Mouse (Mus musculus) v-Abl transformed pro-B cells (cell line): ENCODE measurements around the gene Cacna1i.

Source experiments
- in situ Hi-C, 2 experiments: fragments of 400-800 bp; cut with MboI; formaldehyde crosslinking; loops; one replicate each; pipeline ENCODE4 v1.15.1; 2025; ENCODE audit not compliant: unreplicated experiment in 2 of 2

Cacna1i gene

DNA sequence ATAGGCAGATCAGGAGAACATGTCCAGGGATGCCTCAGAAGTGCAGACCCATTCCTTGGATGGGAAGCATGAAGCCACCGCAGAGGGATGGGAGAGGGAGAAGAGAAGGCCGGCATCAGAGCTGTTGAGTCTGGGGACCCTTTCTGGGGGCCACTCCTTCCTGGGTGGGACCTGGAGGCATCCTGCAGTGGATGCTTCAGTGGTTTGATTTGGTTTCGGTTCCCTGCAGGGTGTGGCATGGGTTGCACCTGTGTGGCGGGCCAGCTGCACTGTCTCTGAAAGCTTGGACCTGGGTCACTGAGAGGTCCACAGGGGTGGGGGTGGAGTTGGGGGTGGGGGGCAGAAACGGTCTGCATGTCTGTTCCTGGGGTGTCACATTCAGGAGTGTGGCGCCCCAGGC, 32.9 kb downstream of the Cacna1i start:
- in situ Hi-C loops, result no loop called here

DNA sequence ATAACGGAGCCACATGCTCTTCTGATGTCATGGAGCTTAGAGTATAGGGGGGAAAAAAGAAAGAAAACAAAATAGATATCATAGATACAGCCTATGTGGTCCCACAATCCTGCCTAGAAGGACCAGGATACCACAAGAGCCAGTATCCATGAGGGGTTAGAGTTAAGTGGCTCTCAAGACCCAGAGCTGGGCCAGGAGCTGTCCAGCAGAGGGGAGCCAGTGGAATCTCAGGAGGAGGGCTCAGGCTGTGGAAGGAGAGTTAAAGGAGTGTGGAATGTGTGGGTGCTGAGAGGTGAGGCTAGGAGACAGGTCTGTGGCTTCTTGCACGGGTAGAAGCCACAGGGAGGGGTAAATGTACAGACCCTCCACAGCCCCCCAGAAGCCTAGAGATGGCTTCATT, 38.2 kb downstream of the Cacna1i start:
- in situ Hi-C loops, result no loop called here

DNA sequence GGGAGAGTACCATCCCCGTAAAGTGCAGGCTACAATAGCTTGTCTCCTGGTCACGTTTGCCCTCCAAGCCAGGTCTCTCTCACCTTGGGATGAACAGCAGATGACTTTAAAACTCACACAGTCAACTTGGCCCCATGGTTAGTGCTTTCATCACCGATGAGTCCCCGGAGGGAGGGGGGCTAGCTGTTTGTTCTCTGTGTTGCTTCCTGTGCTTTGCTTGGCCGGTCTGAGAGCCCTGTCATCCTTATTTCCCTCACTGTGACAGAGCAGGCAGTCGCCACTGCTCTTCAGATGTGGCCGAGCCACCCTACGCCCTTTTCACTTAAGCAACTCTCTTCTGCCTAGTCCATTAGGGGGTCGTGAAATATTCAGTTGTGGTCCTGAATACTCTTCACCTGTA, 38.7 kb downstream of the Cacna1i start:
- in situ Hi-C loops, result no loop called here

DNA sequence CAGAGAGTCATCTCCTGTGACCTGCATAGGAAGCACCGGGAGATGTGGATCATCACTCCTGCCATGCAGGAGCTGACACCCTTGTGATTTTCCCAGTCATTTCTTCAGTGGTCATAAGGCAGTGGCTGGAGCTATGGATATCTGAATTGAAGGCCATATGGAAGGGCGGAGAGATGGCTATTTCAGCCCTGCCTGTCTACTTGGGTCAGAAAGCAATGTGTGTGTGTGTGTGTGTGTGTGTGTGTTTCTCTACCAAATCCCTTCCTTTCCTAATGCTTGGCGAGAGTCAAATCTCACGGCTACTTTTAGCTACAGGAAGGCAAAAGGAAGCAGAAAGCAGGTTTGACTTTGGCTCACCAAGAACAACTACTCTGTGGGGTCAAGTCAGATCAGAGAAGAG, 39.9 kb downstream of the Cacna1i start:
- in situ Hi-C loops, result no loop called here

DNA sequence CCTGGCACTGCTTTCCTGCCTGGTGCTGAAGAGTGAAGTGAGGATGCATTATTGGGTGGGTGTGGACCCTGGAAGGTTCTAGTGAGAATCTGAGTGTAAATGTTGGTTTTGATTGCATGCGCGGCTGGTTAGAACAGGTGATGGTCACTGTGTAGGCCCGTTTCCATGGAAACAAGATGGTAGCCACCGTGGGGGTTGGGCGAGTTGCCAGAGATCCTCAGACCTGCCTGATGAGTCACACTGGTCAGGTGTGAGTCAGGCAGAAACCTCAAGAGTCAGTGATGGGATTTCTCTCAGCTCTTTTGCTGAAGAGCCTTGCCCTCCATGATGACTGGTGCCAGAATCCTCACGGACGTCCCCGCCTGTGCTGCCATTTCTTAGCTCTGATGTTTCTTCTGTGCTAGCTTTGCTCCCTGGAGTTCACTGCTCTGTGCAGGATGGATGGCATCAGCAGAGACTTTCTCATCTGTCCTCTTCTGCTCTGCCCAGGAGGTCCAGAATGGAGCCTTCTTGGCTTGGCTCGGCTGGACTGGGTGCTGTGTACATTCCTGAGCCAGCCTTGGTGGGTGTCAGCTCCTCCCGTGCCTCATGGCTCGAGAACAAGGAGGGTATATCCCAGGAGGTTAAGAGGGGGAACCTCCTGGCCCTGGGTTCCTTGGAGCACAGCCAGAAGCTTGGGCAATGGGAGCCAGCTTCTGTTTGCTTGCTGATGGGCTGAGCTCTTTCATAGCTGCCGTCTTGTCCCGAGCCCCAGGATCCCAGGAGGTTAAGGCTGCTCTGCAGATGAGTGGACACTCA, 40.9 kb downstream of the Cacna1i start:
- in situ Hi-C loops, result no loop called here

DNA sequence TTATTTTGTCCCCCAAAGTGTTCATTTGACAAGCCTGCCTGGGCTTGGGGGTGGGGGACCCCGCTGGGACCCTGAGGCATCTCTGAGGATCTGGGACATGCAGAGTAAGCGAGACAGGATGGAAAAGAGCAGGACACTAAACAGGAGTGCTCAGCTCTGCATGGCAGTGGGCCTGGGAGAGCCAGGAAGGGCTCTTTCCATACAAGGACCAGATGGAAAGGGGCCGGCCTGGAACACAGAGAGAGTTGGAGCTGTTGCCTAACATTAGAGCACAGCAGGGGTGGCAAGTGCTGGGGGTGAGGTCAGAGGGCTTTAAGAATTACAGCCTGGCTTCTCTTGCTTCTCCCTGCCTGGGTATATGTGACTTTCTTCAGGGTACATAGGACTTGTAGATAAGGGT, 43.2 kb downstream of the Cacna1i start:
- in situ Hi-C loops, result no loop called here

DNA sequence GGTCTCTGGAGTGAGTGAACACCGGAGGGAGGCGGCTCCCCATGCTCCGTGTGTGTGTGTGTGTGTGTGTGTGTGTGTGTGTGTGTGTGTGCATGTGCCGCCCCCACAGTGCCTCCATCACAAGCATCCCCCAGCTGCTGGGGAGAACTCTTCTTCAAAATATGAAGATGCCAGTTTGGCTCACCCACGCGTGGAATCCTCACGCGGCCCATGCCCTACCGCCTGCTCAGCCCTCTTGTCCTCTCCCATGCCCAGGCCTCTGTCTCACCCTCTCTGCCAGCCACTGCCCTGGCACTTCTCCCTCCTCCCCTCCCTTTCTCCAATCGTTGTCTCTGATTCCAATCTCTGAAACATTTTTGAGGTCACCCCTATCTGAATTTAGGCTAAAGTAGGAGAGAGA, 47.7 kb downstream of the Cacna1i start:
- in situ Hi-C loops, result no loop called here

DNA sequence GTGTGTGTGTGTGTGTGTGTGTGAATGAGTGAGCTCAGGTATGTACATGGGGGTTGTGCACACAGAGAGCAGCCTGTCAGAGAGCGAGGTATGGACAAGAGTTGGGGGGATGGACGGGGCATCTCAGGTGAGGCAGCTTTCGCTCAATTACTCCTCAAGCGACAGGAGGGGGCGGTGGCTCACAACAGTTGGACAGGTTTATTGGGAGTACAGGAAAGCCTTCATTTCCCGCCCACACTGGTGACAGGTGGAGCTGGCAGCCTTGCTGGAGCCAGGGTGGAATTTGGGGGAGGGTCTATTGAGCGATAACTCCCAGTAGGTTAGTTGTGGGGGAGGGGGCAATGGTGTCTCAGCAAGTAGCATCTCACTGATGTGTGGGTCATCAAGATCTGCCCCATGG, 48.2 kb downstream of the Cacna1i start:
- in situ Hi-C loops, result no loop called here

DNA sequence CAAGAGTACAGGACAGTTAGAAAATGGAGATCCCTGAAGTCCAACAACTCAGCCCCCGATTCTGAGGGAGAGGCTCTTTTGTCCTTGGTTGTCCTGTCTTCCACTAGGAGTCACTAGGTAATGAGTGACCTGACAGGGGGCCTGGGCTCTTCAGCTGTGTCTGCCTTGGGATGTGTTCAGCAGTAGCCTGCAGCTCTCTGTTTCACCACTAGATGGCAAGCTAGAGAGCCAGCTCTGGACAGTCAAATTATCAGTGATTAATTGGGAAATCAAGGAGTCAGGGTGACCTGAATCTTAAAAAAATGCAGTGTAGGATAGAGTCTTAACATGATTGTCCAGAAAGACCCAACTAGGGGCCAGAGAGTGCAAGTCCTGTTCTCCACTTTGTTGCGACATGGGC, 53.3 kb downstream of the Cacna1i start:
- in situ Hi-C loops, result loop anchor here (5.0 to 10.0 kb wide), 3 partner anchors 274 to 357 kb away; no protein-coding TSS in a partner anchor

DNA sequence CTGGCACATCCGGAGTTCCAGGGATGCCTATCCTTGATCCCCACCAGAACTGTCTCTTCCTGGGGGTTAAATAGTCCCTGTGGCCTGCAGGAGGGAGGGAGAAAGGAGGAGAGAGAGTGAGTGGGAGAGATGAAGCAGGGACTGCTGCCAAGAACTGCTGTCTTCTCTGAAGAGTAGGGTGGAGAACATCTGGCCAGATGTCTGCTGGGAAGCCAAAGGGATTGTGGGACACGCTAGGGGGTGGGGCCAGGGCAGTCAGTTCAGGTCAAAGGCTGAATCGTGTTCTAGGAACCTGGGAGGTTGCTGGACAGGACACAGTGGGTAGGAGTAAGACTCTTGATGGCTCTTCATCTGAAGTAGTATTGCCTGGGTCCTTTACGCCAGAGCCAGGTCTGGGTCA, 55.4 kb downstream of the Cacna1i start:
- in situ Hi-C loops, result loop anchor here (5.0 to 10.0 kb wide), 3 partner anchors 272 to 355 kb away; no protein-coding TSS in a partner anchor

DNA sequence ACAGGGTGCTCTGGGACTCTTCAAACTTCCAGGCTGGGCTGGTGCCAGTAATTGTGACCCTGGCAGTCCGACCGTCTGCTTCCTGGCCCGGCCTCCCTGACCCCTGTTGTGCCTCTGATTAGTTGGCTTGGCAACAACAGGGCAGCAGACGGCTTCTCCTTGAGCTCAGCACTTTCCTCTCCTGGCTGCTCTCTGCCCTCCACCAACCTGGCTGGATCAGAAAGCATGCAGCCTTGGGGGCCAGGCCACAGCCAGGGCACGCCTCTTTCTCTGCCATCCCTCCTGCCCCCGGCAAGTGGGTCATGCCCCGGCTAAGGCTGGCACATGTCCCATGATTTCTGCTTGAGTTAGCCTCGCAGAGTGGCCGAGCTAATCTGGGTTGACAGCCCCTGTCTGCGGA, 56.0 kb downstream of the Cacna1i start:
- in situ Hi-C loops, result loop anchor here (5.0 to 10.0 kb wide), 3 partner anchors 272 to 354 kb away; no protein-coding TSS in a partner anchor

DNA sequence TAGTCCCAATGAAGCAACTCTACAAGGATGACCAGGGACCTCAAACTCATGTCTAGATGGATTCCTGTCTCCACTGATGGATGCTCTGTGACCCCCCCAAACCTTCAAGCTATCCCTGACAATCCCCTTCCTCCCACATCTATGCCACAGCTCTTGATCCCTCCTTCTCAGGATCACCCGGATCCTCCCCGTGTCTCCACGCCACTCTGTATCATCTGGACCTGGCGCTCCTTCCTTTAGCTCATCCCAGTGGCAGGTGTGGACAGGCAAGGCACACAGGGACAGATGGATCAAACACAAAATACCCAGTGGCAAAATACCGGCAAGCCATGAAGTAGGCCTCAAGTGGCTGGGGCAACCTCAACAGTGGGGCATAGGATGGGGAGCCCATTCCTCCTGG, 56.7 kb downstream of the Cacna1i start:
- in situ Hi-C loops, result loop anchor here (5.0 to 10.0 kb wide), 3 partner anchors 271 to 354 kb away; no protein-coding TSS in a partner anchor

DNA sequence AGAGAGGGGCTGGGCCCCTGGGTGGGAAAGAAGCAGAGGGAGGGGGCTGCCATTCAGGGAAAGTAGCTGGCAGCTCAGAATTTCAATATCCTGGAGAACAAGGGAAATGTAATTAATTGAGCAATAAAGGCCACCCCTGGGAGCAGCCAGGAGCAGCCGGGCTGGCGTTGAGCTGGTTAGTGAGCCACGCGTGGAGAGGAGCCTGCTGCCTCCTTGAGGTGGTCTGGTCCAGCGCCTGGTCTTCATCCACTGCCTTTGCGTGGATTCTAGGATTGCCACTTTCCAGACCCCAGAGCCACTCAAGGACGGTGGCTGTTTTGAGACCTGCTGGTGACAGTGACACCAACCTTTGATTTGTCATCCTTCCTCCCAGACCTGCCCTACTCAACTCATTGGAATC, 59.5 kb downstream of the Cacna1i start:
- in situ Hi-C loops, result loop anchor here in 1 of 2 experiments (10.0 kb wide), 1 partner anchor 268 kb away; no protein-coding TSS in a partner anchor

DNA sequence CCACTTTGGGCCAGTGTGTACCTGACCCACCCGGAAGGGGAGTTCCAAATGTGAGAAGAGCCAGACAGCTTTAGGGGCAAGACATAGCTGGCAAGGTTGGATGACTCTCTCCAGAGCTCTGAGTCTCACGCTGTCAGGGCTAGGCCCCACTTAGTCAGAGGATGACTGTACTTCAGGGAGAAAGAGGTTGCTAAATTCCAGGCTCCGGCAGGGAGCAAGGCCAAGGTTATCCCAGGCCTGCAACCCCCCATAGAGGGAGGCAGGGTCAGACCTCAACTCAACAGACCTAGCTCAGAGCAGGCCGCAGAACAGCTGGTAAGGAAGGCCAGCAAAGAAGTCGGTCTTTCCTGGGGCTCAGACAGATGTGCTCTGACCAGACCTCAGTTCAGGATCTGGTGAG, 63.4 kb downstream of the Cacna1i start:
- in situ Hi-C loops, result no loop called here

DNA sequence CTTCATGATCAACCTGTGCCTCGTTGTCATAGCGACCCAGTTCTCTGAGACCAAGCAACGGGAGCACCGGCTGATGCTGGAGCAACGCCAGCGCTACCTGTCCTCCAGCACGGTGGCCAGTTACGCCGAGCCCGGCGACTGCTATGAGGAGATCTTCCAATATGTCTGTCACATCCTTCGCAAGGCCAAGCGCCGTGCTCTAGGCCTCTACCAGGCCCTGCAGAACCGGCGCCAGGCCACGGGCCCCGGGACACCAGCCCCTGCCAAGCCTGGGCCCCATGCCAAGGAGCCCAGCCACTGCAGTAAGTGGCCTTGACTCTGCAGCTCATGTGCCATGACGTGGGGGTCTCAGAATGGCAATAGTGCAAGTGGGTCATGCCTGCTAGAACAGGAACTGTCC, 71.8 kb downstream of the Cacna1i start:
- in situ Hi-C loops, result no loop called here

DNA sequence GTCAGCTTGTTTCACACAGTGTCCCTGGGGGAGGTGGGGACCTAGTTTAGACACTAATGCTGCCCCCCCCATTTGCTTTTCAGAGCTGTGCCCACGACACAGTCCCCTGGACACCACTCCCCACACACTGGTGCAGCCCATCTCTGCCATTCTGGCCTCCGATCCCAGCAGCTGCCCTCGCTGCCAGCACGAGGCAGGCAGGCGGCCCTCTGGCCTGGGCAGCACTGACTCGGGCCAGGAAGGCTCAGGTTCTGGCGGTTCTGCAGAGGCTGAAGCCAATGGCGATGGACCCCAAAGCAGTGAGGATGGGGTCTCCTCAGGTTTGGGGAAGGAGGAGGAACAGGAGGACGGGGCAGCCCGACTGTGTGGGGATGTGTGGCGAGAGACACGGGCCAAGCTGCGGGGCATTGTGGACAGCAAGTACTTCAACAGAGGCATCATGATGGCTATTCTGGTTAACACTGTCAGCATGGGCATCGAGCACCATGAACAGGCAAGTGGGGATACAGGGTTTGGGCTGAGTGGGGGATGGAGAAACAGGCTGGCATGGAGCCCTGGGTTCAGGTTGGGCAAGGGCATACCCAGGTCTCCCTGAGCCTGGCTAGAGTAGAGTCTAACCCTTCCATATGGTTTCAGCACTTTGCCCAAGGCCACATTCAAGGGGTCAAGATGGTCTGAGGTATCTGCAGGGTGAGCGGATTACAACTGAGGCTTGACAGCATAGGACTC, 74.9 kb downstream of the Cacna1i start:
- in situ Hi-C loops, result no loop called here

DNA sequence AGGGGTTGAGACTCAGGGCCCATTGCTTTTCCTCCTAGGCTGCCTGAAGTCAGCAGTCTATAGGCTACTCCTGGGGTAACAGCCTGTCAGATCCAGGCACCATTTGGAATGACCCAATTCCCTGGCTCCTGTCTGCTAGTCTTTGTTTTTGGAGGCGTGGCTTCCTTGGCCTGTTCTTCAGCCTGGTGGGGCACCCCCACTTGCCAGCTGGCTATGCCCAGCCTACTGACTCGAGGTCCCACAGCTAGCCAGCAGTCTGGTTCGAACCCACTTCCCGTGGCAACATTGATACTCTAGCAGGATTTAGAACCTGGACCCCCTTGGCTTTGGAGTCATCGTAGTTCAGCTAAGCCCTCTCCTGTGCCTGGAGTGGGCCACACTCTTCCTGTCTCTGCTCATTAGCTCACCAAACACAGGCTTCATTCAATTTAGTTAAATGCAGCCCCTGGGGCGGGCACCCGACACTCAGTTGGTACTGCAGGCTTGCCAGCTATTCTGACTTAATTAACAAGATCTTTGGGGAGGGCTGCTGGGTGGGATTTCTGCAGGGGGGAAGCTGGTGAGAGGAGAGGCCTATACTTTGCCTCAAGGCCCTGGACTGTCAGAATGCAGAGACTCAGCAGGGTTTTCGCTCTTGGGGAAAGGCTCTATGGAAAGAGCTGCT, 75.6 kb downstream of the Cacna1i start:
- in situ Hi-C loops, result no loop called here

DNA sequence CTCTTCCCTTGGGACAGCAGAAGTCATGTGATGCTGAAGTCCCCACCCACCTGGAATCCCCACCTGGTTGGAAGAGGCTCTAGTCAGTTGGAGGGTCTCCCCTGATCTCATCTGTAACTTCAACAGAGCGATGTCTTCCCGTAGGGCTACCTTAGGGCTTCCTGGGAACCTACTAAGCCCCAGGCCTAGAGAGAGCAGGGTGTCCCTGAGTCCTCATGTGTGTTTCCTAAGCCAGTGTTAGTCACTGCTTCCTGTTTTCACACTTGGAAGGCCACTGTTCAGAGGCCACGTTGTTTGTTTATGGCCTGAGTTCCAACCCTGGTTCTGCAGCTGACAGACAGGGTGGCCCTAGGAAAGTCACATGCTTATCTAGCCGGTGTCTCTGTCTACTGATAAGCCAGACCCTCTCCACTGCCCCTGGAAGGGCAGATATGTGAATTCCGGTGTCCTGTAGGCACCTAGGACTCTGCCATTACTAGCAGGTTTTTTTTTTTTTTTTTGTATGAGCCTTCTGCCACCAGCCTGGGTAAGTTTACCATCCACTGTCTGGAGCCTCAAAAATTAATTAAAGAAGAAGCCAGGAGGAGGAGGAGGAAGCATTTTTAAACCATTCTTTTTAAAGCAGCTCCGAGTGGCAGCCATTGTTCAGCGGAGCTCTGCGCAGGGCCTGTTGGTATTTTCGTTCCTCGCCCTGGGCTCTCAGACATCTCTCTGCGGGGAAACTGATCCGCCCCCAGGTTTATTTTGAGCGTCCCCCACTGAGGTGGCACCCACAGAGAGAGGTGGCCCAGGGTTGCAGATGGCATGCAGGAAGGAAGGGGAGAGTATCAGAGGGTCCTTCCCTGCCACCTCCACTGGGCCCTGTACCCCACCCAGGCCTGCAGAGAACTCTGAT, 77.0 kb downstream of the Cacna1i start:
- in situ Hi-C loops, result no loop called here

DNA sequence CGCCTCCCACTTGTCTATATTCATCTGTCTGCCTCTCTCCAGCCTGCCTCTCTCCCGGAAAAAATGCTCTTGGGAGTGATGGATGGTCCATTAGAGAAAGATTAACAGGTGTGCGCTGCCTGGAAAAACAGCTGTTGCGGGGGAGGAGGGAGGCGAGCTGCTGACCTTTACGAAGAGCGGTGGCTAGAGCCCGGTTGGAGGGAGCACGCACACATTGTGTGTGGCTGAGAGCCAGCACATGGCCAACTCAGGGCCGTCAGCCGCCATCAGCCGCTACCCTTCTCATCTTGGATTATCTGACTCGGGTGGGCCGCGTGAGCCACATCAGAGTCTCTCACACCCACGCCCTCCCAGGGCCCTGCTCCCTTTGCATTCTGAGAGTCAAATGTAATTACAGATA, 79.9 kb downstream of the Cacna1i start:
- in situ Hi-C loops, result no loop called here

DNA sequence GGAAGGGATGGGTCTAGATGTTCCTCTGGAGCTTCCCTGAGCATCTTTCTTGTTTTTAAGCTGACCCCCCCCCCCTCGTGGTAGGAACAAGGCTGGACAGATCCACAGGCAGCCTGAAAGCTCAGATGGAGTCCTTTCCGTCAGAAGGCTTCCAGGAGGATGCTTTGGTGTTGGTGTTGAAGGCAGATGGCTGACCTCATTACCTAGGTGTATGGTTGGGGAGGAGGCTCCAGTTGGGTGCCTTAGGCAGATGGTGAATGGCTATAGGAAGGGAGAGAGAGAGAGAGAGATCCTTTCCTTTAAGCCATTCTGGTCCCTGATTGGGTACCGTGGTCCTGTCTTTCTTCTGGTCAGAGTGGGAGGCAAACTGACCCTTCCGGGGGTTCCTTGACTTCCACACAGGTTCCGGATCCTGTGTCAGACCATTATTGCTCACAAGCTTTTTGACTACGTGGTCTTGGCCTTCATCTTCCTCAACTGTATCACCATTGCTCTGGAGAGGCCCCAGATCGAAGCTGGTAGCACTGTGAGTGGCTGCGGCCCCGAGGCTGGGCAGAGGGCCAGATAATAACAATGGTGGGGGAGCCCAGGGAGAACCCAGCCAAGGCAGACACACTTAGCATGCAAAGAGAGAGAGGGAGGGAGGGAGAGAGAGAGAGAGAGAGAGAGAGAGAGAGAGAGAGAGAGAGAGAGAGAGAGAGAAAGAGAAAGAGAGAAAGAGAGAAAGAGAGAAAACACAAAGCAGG, 86.4 kb downstream of the Cacna1i start:
- in situ Hi-C loops, result no loop called here
